Mouse (Mus musculus) CD4-positive, CD25-positive, alpha-beta regulatory T cell, adult 2 months (primary cell): ENCODE data around the gene Ppp2r5c.

Source experiments
- DNase-seq: peaks from one replicate; pipeline ENCODE4 v3.0.0-alpha.2; 2012; ENCODE audit warnings: low read depth, low spot score

The Ppp2r5c gene

DNA sequence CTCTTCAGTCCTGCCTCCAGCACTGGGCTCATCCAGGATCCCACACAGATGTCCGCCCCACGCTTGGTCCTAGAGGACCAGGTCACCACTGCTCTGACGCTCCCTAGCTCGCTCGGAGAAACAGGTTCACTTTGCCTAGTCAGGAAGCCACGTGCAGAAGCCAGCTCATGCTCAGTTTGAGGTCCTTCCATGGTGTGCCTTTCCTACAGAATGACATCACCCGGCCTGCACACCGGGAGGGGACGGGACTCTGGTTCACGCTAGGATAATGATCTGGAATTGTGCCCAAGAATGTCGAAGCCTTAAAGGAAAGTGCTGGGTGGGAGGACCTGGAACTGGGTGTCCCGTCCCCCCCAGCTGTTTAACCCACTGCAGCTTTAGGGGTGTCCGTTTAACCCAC, 105.2 kb downstream of the Ppp2r5c start:
- no peak for DNase-seq

DNA sequence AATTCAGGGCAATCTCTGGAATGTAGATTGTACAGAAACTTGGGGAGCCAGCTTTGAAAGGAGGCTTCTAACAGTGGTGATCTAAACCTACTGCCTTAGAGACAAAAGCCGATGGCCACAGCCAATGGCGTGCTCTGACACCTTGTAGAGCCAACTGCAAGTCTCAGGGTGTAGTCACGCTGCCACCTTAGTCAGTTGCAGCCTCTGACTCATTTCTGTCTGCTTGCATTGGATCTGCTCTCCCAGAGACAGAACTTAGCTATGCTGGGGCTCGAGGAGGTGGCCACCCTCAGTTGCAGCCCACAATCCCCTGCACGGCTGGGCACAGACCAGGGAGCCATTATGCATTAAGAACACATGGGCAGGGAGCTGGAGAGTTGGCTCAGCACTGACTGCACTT, 106.4 kb downstream of the Ppp2r5c start:
- DNase-seq, result no peak

GRCm38 (mm10) chr12:110555536-110556240, 108.8 kb downstream of the Ppp2r5c start:
- no peak for DNase-seq

GRCm38 (mm10) chr12:110556861-110557628, 110.1 kb downstream of the Ppp2r5c start:
- no peak for DNase-seq

DNA sequence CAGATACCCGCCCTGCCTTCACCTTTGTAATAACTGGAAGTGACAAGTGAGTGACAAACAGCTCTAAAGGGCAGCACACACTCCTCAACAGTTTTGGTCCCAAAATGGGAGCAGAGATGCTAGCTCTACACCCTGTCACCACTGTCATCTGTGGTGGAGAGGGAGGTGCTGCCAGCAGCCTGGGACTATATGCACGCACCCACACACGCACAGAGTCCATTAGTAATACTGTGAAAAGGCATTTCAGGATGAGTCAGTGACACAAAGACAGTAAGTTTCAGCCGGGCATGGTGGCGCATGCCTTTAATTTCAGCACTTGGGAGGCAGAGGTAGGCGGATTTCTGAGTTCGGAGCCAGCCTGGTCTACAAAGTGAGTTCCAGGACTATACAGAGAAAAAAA, 111.3 kb downstream of the Ppp2r5c start:
- DNase-seq, result no peak

- no peak for DNase-seq
Observed at GRCm38 (mm10) chr12:110563383-110563782, 116.5 kb downstream of the Ppp2r5c start.

DNA sequence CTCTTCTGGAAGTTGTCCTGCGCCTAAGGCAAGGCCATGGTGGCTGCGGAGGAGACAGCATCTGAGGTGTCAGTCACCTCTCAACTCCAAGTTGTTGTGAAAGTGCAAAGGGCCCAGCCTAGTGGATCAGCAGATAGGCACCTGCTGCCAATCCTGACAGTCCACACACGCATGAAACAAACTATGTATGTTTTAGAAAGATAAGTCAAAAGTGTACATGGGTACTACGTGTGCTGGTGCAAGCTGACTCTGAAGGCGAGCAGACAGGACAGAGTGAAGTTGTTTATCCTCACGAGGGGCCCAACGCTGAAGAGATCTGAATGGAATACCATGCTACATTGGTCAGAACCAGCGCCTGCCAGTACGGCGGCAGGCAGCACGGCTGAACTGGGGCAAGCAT, 117.9 kb downstream of the Ppp2r5c start:
- no peak for DNase-seq

- no peak for DNase-seq
Observed at GRCm38 (mm10) chr12:110566366-110566765, 119.4 kb downstream of the Ppp2r5c start.

DNA sequence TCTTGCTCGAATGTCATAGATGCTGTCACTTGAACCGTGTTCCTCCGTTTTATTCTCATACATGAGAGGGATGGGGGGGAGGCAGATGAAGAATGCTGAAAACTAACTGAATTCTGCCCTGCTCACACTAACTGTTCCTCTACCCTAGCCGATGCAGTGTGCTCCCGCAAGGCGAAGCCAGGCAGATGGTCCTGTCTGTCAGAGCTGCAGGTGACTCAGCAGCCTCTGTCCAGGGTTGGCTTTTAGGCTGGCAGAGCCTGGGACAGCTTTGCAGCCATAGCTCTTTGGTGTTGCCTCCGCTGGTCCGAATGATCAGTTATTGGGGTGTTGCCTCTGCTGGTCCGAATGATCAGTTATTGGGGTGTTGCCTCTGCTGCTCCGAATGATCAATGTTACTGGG, 124.1 kb downstream of the Ppp2r5c start:
- no peak for DNase-seq

DNA sequence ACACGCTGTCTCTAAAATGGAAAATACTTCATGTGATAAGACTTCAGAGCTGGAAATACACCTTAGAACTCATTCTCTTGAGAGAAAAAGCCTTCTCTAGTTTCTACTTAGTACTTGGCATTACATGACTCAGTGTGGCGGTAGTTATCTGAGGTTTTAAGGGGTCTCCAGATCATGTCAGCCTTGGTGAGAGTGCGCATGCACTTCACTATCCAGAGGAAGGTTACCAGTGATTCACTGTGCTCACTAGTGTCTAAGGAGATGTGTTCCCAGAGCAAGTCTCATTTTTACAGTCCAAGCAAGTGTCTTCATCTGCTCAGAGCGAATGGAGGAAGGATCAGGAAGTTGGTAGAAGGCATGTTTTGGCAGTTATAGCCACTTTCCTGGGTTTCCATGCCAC, 125.4 kb downstream of the Ppp2r5c start:
- DNase-seq, result no peak

DNA sequence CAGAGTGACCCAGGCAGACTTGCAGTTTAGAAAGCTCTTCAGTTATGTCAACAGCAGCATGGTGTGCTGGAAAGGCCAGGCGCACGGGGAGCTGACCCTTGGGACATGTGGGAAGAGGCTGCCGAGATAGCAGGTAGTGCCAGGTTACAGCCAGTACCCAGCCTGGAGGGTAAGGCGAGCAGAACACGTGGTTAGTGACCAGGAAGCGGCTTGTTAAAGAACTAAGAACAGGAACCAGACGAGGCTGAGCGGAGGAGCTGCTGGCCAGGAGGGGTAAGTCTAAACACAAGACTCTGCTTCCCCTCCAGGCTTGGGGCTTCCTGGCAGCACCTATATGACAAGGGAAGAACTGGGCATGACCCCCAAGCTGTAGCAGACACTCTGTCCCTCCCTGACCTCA, 126.7 kb downstream of the Ppp2r5c start:
- no peak for DNase-seq

DNA sequence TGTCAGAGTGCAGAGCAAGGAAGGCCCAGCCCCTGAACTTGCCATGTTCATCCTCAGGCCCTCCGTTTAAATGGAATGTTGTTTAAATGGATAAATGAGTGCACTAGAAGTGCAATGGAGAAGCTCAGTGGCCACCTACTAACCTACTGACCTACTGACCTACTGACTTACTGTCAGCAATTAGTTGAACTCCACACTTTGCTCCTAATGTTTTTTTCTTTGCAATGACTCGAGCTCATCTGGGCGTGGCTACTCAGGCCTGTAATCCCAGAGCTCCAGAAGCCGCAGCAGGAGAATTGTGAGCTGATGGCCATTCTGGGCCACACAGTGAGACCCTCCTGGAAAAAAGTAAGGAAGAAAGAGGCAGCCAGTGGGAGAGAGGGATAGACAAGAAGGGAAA, 129.0 kb downstream of the Ppp2r5c start:
- DNase-seq, result no peak

GRCm38 (mm10) chr12:110578333-110578732, 131.4 kb downstream of the Ppp2r5c start:
- DNase-seq, result no peak

- no peak for DNase-seq
Observed at GRCm38 (mm10) chr12:110588622-110589021, 141.7 kb downstream of the Ppp2r5c start.

DNA sequence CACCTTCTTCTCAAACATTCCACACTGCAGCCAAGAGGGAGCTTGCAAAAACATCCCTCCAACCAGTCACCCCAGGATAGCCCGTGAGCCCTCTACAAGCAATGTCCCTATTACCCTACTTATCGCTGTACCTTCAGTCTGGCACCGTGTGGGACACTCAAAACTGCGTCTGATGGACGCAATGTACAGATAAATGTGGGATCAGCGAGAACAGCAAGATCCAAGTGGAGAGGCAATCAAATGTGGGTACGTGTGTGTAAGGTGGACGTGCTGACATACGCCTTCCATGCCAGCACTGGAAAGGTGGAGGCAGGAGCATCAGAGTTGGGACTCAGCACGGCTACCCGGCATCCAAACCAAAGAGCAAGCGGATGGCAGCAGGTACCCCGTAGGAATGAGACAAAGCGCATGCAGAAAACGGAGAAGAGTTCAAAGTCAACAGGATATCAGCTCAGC, 143.9 kb downstream of the Ppp2r5c start:
- no peak for DNase-seq

DNA sequence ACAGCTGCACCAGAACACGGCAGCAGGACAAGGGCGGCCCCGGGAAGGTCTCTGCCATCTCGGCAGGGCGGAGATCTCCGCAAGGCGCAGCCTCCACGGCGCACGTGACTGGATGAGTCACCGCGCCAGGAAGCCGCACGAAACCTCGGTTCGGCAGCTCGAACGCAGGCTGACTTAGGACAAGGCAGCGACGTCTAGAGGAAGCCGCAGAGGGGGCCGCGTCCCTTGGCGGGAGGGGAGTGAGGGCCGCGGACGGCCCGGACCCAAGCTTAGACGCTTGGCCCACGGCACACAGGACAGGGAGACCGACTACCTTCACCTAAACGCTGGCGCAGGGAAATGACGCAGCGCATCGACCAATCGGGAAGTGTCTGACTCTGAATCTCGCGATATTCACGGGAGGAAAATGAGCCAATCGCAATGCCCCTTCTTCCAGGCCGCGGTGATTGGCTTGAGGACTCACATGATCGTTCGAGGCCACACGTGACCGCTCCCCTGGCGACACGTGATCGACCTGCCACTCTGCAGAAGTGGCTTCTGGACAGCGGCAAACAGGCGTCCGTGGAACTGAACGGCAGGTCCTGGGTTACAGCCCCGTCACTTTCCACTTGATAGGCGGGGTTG, 144.5 kb downstream of the Ppp2r5c start:
- DNase-seq, result peak; percentile 99

- DNase-seq, result peak; percentile 82
Observed at GRCm38 (mm10) chr12:110598527-110598926, 151.6 kb downstream of the Ppp2r5c start.

GRCm38 (mm10) chr12:110599791-110600190, 152.9 kb downstream of the Ppp2r5c start:
- DNase-seq, result no peak

DNA sequence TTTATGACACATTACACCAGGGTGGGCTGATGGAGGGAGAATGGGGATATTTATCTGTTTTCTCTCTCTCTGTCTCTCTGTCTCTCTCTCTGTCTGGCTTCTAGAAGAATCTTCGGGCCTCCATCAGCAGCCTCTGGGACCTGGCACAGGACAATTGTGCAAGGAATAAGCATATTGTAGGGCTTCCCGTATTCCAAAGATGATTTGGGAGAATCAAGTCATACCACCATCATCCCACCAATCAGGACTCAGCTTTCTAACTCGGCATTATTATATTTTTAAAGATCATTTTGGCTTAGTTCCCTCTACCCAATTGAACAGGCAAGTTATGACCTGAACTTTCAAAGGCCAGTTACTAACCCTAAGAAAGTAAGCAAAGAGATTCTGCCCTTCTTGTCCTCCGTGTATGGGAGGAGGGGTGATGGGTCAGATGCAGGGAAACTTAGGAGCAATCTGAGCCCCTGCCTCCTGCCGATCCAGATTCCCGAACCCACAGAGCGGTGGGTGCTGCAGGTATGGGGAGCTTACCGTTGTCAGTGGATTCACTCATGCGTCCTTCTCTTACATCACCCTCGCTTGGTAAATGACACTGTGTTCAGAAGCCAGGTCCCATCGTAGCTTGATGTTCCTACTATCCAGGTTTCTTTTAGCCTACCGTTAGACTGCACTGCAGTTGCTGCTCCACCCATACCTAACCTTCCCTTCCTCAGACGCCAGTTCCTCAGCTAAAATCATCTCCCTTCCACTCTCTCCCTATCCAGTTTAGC, 153.5 kb downstream of the Ppp2r5c start:
- DNase-seq, result no peak

- peak; percentile 95 for DNase-seq
Observed at GRCm38 (mm10) chr12:110601241-110602218, 154.6 kb downstream of the Ppp2r5c start, which contains the start of gene Dync1h1. Gene Dync1h1 (plus strand): TSS chr12:110601452.

DNA sequence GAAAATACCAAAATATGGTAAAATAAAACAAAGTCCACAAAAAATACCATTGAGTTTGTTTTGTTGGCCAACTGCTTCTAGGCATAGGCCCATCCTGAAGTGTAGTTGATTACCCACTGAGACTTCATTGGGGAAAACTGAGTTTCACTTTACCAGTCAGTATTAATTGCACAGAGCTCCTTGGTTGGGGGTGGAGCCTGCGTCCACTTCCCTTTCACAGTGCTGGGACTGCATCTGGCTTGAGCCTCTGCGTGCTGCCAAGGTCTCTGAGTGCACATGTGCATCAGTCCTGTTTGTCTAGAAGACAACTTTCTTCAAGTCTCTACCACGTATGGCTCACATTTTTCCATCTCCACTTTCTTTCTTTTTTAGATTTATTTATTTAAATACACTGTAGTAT, 159.2 kb downstream of the Ppp2r5c start:
- DNase-seq, result no peak
